Mouse (Mus musculus): ENCODE measurements at regions not wholly inside any gene's neighbourhood (a gene's known extent, or its start where the extent isn't known, plus 50 kb on each side); places are given as distances from the start of the nearest gene placed in this dataset.
A peak's percentile ranks its signal among the peaks of the same experiment; 100 is the strongest.

DNA sequence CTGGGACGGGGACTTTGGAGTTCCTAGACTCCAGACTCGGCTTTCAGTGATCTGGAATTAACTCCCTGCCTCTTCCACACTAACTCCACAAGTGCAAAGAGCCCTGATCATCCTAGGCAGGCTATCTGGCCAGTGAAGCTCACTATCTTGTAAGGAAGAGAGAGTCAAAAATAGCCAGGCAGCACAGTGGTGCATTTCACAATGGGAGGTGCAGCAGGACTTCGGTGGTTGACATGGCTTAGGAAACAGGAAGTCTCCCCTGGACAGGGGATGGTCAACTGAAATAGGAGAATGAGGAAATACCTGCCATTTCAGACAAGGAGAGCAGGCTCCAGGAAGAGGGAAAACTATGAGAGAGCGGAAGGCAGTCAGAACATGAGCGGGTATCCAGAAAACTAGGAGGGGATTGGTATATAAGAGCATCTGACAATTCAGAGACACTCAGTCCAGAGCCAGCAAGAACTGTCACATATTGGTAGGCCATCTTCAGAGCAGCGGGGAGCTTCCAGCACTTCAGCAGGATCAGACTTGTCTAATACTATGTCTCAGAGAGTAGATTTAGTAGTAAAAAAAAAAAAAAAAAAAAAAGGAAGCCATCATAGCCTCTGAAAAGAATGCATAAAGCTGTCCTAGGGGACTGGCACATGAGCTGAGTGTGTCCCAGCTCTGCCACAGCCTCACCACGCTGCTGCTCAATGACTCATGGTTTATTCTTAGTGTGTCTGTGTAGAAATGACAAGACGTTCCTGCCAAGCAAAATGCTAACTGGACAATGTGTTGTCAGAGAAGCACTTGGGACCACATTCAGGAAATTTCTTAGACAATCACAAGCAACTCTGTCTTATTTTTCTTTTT, 184.5 kb upstream of the Cpeb2 start:
- no peak for TF ChIP-seq CTCF (IDR thresholded peaks at IDR 0.05)
- TF ChIP-seq EP300 (IDR thresholded peaks at IDR 0.05; ENCODE audit: insufficient read depth, low read depth, low read length): peak; percentile 58; the same call in 1 of the 2 replicates
- TF ChIP-seq POLR2A (IDR thresholded peaks at IDR 0.05; ENCODE audit: insufficient read depth, low read depth, low read length): no peak
